Mouse (Mus musculus): Measurements from ENCODE around the gene Adcy5.

- TF ChIP-seq CTCF (IDR thresholded peaks at IDR 0.05; ENCODE audit: low read depth) (no peak), EP300 (IDR thresholded peaks at IDR 0.05; ENCODE audit: low read depth) (no peak)
Measured at GRCm38 (mm10) chr16:35178516-35178915, 23.8 kb downstream of the Adcy5 start.
